In the genomic region with DNA sequence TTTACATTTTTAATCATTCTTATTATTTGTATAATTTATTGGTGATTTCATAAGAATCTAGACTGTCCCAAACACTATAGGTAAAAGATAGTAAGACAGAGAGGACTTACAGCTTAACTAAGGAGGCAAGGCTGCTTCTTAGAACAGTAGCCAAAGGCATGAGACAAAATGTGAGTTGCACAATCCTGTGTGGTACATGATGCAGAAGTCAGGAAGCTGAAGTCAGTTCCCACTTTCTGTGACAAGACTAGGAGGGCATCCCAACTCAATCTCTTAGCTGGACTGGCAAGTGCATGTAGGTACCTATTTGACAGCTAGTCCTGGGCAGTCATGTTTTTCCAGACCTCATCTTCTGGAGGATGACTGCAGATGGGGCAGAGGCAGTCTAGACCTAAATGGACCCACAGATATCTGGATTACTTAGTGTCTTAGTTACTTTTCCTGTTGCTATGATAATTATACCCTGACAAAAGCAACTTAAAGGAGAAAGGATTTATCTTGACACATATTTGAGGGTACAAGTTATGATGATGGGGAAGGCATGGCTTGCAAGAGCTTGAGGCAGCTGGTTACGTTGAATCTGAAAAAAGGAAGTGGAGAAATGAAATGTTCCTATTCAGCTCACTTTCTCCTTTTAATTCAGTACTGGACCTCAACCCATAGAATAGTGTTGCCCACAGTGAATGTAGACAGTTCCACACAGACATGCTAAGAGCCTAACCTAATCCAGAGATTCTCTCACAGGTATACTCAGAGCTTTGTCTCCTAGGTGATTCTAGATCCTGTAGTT, we compare ENCODE assay signal across 28 mouse cellular contexts.
DNase-seq lines count a peak whose midpoint lies in the region; ATAC-seq and TF ChIP-seq lines count a peak whose summit lies in the region.
"Had no signal": no experiment of that assay in that cellular context is flagged by ENCODE, and none has a peak within 500 bp of the region (broad histone marks: within the 10 kb centered on the region; RNA-seq: fewer than 3 reads in every experiment).

No protein-coding gene starts in this region.

- DNase-seq in lung, postnatal 0 days (ENCODE audit: low spot score), result peak; percentile 20
- no peak for DNase-seq in lung, adult 2 months
- DNase-seq in thymus, postnatal 25 days, result no peak
- DNase-seq: adrenal gland, adult 8-10 months; cerebellum, adult 8-10 months; cerebellum, postnatal 25 days; gastrocnemius, adult 2 months; gastrocnemius, postnatal 36 days; heart, postnatal 14 days; kidney, adult 2 months; kidney, postnatal 36 days; layer of hippocampus, postnatal 36 days; right cerebral cortex, adult 18-20 months; spleen, adult 18-20 months; thymus, postnatal 14 days had no signal

- no peak for ATAC-seq in lung, postnatal 0 days
- ATAC-seq in common myeloid progenitor, adult 5-6 weeks (replicated peaks; ENCODE audit: low read depth, poor library complexity, severe bottlenecking), result peak; percentile 63
- ATAC-seq in neutrophil, adult 5-6 weeks (ENCODE audit: extremely low read depth, insufficient number of reproducible peaks, low FRiP score, poor library complexity, severe bottlenecking), result peak; percentile 48; the same call in 1 of the 2 replicates
- ATAC-seq in intestine, postnatal 0 days, result no peak
- ATAC-seq: forebrain, embryonic 16.5 days; hindbrain, embryonic 16.5 days; midbrain, embryonic 16.5 days had no signal

- H3K4me3 ChIP-seq in lung, postnatal 0 days (ENCODE audit: low read depth, low read length), result no peak overlapping the region
- H3K4me3 ChIP-seq in lung, adult 2 months (replicated peaks; ENCODE audit: extremely low read depth, low read depth, low read length), result no peak overlapping the region
- H3K4me3 ChIP-seq in macrophage (ENCODE audit: inconsistent target), result no peak overlapping the region
- no peak overlapping the region for H3K4me3 ChIP-seq in intestine, postnatal 0 days (ENCODE audit: low read depth, low read length)
- H3K4me3 ChIP-seq: embryonic facial prominence, embryonic 12.5 days; gastrocnemius, adult 2 months; hindbrain, embryonic 10.5 days; neural tube, embryonic 15.5 days had no signal

- no peaks in the 10 kb centered on the region for H3K79me2 ChIP-seq in macrophage (ENCODE audit: inconsistent target)

- WGBS in lung, postnatal 0 days, result 83% methylated on average over 1 of the region's 1 CpGs
- 79% methylated on average over 1 of the region's 1 CpGs for WGBS in lung, adult 2 months
- WGBS in macrophage (ENCODE audit: missing documents), result 14% methylated on average over 1 of the region's 1 CpGs
- WGBS in intestine, postnatal 0 days, result 92% methylated on average over 1 of the region's 1 CpGs

- no peak overlapping the region for H3K4me2 ChIP-seq in lung, postnatal 0 days (replicated peaks; ENCODE audit: low read depth, low read length)
- no peak overlapping the region for H3K4me2 ChIP-seq in intestine, postnatal 0 days (replicated peaks; ENCODE audit: low read depth)
- H3K4me2 ChIP-seq: embryonic facial prominence, embryonic 12.5 days; liver, embryonic 11.5 days; midbrain, embryonic 11.5 days; neural tube, embryonic 15.5 days had no signal

- no peaks in the 10 kb centered on the region for H3K9me3 ChIP-seq in lung, postnatal 0 days (ENCODE audit: low read length)
- H3K9me3 ChIP-seq in intestine, postnatal 0 days (ENCODE audit: control insufficient read depth), result no peaks in the 10 kb centered on the region
- H3K9me3 ChIP-seq: embryonic facial prominence, embryonic 12.5 days; G1E; hindbrain, embryonic 10.5 days; neural tube, embryonic 15.5 days had no signal

- no peak overlapping the region for H3K27ac ChIP-seq in lung, postnatal 0 days (ENCODE audit: low read length)
- peak overlapping the region; percentile 21 for H3K27ac ChIP-seq in macrophage
- H3K27ac ChIP-seq in intestine, postnatal 0 days (ENCODE audit: low read depth, low read length), result no peak overlapping the region
- H3K27ac ChIP-seq: embryonic facial prominence, embryonic 12.5 days; gastrocnemius, adult 2 months; hindbrain, embryonic 10.5 days; neural tube, embryonic 15.5 days had no signal

- H3K9ac ChIP-seq in lung, postnatal 0 days (replicated peaks; ENCODE audit: low read depth), result no peak overlapping the region
- H3K9ac ChIP-seq in intestine, postnatal 0 days (ENCODE audit: low read depth, low read length), result no peak overlapping the region
- H3K9ac ChIP-seq: embryonic facial prominence, embryonic 12.5 days; neural tube, embryonic 15.5 days had no signal

- TF ChIP-seq CTCF in lung, postnatal 0 days (IDR thresholded peaks at IDR 0.05), result no peak
- TF ChIP-seq CTCF in lung, adult 2 months (IDR thresholded peaks at IDR 0.05; ENCODE audit: insufficient read depth, low read length), result no peak
- TF ChIP-seq CTCF in intestine, postnatal 0 days (IDR thresholded peaks at IDR 0.05; ENCODE audit: low read depth), result no peak

- H3K27me3 ChIP-seq in lung, postnatal 0 days (replicated peaks; ENCODE audit: insufficient read depth, low read length), result no peaks in the 10 kb centered on the region
- no peaks in the 10 kb centered on the region for H3K27me3 ChIP-seq in intestine, postnatal 0 days (replicated peaks; ENCODE audit: control insufficient read depth, insufficient read depth, low read length)
- H3K27me3 ChIP-seq: embryonic facial prominence, embryonic 12.5 days; neural tube, embryonic 15.5 days had no signal

- H3K36me3 ChIP-seq in lung, postnatal 0 days (ENCODE audit: insufficient read depth, low read length), result no peaks in the 10 kb centered on the region
- H3K36me3 ChIP-seq in macrophage (ENCODE audit: inconsistent target), result no peaks in the 10 kb centered on the region
- H3K36me3 ChIP-seq in intestine, postnatal 0 days (ENCODE audit: control insufficient read depth, insufficient read depth), result no peaks in the 10 kb centered on the region
- H3K36me3 ChIP-seq: embryonic facial prominence, embryonic 12.5 days; G1E; hindbrain, embryonic 10.5 days; neural tube, embryonic 15.5 days had no signal

- no peaks in the 10 kb centered on the region for H3K4me1 ChIP-seq in lung, postnatal 0 days (ENCODE audit: insufficient read depth, low read depth, low read length)
- peaks cover 9% of the 10 kb centered on the region for H3K4me1 ChIP-seq in lung, adult 2 months (ENCODE audit: control insufficient read depth, insufficient read depth, low read length)
- H3K4me1 ChIP-seq in intestine, postnatal 0 days (replicated peaks; ENCODE audit: control insufficient read depth, insufficient read depth, low read length), result no peaks in the 10 kb centered on the region
- H3K4me1 ChIP-seq: hindbrain, embryonic 10.5 days; neural tube, embryonic 15.5 days had no signal

- TF ChIP-seq EP300 in lung, postnatal 0 days (IDR thresholded peaks at IDR 0.05), result no peak

- TF ChIP-seq POLR2A in lung, adult 2 months (IDR thresholded peaks at IDR 0.05; ENCODE audit: borderline replicate concordance, extremely low read depth, low read depth, low read length), result no peak

Comparison
In these comparisons a context has a peak if more than half of its experiments do, and no peak if none do; other contexts are left out.
1. ATAC-seq: peak in common myeloid progenitor, adult 5-6 weeks (single experiment) and neutrophil, adult 5-6 weeks (single experiment); none in lung, postnatal 0 days (single experiment) and intestine, postnatal 0 days (single experiment).